In the genomic region with DNA sequence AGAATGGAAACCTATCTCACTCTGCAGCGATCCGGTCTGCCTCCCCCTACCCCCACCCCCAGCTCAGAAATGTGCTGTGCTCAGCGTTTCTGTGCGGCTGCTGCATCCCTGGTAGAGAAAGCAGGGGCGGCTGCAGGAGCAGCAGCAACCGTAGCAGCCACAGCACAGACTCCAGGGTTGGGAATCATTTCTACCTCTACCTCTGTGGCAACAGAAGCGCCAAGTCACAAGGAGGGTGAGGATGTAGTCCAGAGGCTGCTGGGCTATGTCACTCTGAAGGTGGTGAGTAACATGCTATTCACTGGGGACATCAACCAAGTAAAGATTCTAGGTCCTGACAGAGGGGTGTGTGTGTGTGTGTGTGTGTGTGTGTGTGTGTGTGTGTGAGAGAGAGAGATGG, we compare ENCODE assay signal across 13 mouse cellular contexts.
DNase-seq lines count a peak whose midpoint lies in the region; ATAC-seq and TF ChIP-seq lines count a peak whose summit lies in the region.
"Had no signal": no experiment of that assay in that cellular context is flagged by ENCODE, and none has a peak within 500 bp of the region (broad histone marks: within the 10 kb centered on the region; RNA-seq: fewer than 3 reads in every experiment).

No protein-coding gene starts in this region.

- 0 out of 2 replicates have a peak overlapping the region, but pooled peaks have one; percentile 11 for H3K4me3 ChIP-seq in forebrain, embryonic 13.5 days
- no peak overlapping the region for H3K4me3 ChIP-seq in forebrain, embryonic 11.5 days (ENCODE audit: low read depth, low read length)
- peak overlapping the region; percentile 18; the same call in 1 of the 2 replicates for H3K4me3 ChIP-seq in midbrain, embryonic 12.5 days
- no peak overlapping the region for H3K4me3 ChIP-seq in lung, adult 2 months (replicated peaks; ENCODE audit: extremely low read depth, low read depth, low read length)
- H3K4me3 ChIP-seq: embryonic facial prominence, embryonic 12.5 days; heart, embryonic 15.5 days; liver, embryonic 12.5 days had no signal

- peaks cover 14% of the 10 kb centered on the region; the same call in 1 of the 2 replicates for H3K4me1 ChIP-seq in forebrain, embryonic 13.5 days
- no peaks in the 10 kb centered on the region for H3K4me1 ChIP-seq in forebrain, embryonic 11.5 days (replicated peaks; ENCODE audit: control insufficient read depth, insufficient read depth, low read length)
- peaks cover 15% of the 10 kb centered on the region; the same call in 1 of the 2 replicates for H3K4me1 ChIP-seq in midbrain, embryonic 12.5 days
- H3K4me1 ChIP-seq in lung, adult 2 months (ENCODE audit: control insufficient read depth, insufficient read depth, low read length), result no peaks in the 10 kb centered on the region
- H3K4me1 ChIP-seq: embryonic facial prominence, embryonic 12.5 days; heart, embryonic 15.5 days; liver, embryonic 12.5 days had no signal

- peak overlapping the region; percentile 46 for H3K4me2 ChIP-seq in forebrain, embryonic 13.5 days
- H3K4me2 ChIP-seq in forebrain, embryonic 11.5 days (ENCODE audit: low read depth, low read length, severe bottlenecking), result no peak overlapping the region
- H3K4me2 ChIP-seq in midbrain, embryonic 12.5 days (replicated peaks), result peak overlapping the region; percentile 33
- H3K4me2 ChIP-seq: embryonic facial prominence, embryonic 12.5 days; heart, embryonic 15.5 days; liver, embryonic 12.5 days had no signal

- 0 out of 2 replicates have a peak, but pooled peaks cover 4% of the 10 kb centered on the region for H3K27me3 ChIP-seq in forebrain, embryonic 13.5 days
- no peaks in the 10 kb centered on the region; the same call in 1 of the 2 replicates for H3K27me3 ChIP-seq in forebrain, embryonic 11.5 days (ENCODE audit: control insufficient read depth, insufficient read depth, low read length)
- H3K27me3 ChIP-seq in midbrain, embryonic 12.5 days, result no peaks in the 10 kb centered on the region

- ATAC-seq in forebrain, embryonic 13.5 days, result peak; percentile 65; the same call in 1 of the 2 replicates
- no peak for ATAC-seq in forebrain, embryonic 11.5 days (replicated peaks; ENCODE audit: low FRiP score)
- ATAC-seq in midbrain, embryonic 12.5 days (ENCODE audit: low FRiP score, low read depth), result peak; percentile 41; the same call in 1 of the 2 replicates
- ATAC-seq: liver, embryonic 12.5 days had no signal

- TF ChIP-seq POLR2A in lung, adult 2 months (IDR thresholded peaks at IDR 0.05; ENCODE audit: borderline replicate concordance, extremely low read depth, low read depth, low read length), result no peak

- H3K9ac ChIP-seq in forebrain, embryonic 13.5 days, result peak overlapping the region; percentile 45
- H3K9ac ChIP-seq in forebrain, embryonic 11.5 days (ENCODE audit: low read length), result no peak overlapping the region
- H3K9ac ChIP-seq in midbrain, embryonic 12.5 days (replicated peaks), result peak overlapping the region; percentile 37
- H3K9ac ChIP-seq: embryonic facial prominence, embryonic 12.5 days; heart, embryonic 15.5 days; liver, embryonic 12.5 days had no signal

- H3K36me3 ChIP-seq in forebrain, embryonic 13.5 days (ENCODE audit: poor library complexity, severe bottlenecking), result no peaks in the 10 kb centered on the region
- H3K36me3 ChIP-seq in forebrain, embryonic 11.5 days (ENCODE audit: control insufficient read depth, insufficient read depth, low read length), result no peaks in the 10 kb centered on the region
- H3K36me3 ChIP-seq in midbrain, embryonic 12.5 days, result no peaks in the 10 kb centered on the region
- H3K36me3 ChIP-seq: embryonic facial prominence, embryonic 12.5 days; heart, embryonic 15.5 days; liver, embryonic 12.5 days had no signal

- no peaks in the 10 kb centered on the region for H3K9me3 ChIP-seq in forebrain, embryonic 13.5 days (replicated peaks)
- H3K9me3 ChIP-seq in forebrain, embryonic 11.5 days (ENCODE audit: control insufficient read depth, low read length), result no peaks in the 10 kb centered on the region
- no peaks in the 10 kb centered on the region for H3K9me3 ChIP-seq in midbrain, embryonic 12.5 days
- H3K9me3 ChIP-seq: embryonic facial prominence, embryonic 12.5 days; heart, embryonic 15.5 days; liver, embryonic 12.5 days had no signal

- WGBS in forebrain, embryonic 13.5 days, result 52% methylated on average over 7 of the region's 7 CpGs
- 61% methylated on average over 7 of the region's 7 CpGs for WGBS in forebrain, embryonic 11.5 days
- 53% methylated on average over 7 of the region's 7 CpGs for WGBS in midbrain, embryonic 12.5 days
- 52% methylated on average over 7 of the region's 7 CpGs for WGBS in lung, adult 2 months

- no peak for TF ChIP-seq CTCF in lung, adult 2 months (IDR thresholded peaks at IDR 0.05; ENCODE audit: insufficient read depth, low read length)

- peak overlapping the region; percentile 71 for H3K27ac ChIP-seq in forebrain, embryonic 13.5 days
- no peak overlapping the region for H3K27ac ChIP-seq in forebrain, embryonic 11.5 days (ENCODE audit: low read depth, low read length)
- peak overlapping the region; percentile 78 for H3K27ac ChIP-seq in midbrain, embryonic 12.5 days (replicated peaks)
- H3K27ac ChIP-seq: embryonic facial prominence, embryonic 12.5 days; heart, embryonic 15.5 days; liver, embryonic 12.5 days had no signal

- no peak for DNase-seq in forebrain, embryonic 11.5 days (ENCODE audit: low spot score)
- DNase-seq in 3T3-L1 (ENCODE audit: low read depth, low spot score), result peak; percentile 6
- peak; percentile 46 to 54 for DNase-seq in cerebellum, postnatal 25 days
- DNase-seq in lung, adult 2 months, result no peak
- DNase-seq in embryo, embryonic 10.5 days (ENCODE audit: low spot score), result no peak
- DNase-seq in heart, adult 18-20 months, result no peak
- DNase-seq: kidney, adult 18-20 months; layer of hippocampus, adult 9-11 months had no signal

Comparison
In these comparisons a context has a peak if more than half of its experiments do, and no peak if none do; other contexts are left out.
1. H3K4me3 ChIP-seq: peak in forebrain, embryonic 13.5 days (single experiment) and midbrain, embryonic 12.5 days (single experiment); none in forebrain, embryonic 11.5 days (single experiment) and lung, adult 2 months (single experiment).
2. DNase-seq: peak in 3T3-L1 (single experiment) and cerebellum, postnatal 25 days (2 of 2); none in forebrain, embryonic 11.5 days (single experiment), lung, adult 2 months (single experiment), embryo, embryonic 10.5 days (single experiment) and heart, adult 18-20 months (0 of 2).